14 mouse cellular contexts compared by ENCODE assay signal in the genomic region with DNA sequence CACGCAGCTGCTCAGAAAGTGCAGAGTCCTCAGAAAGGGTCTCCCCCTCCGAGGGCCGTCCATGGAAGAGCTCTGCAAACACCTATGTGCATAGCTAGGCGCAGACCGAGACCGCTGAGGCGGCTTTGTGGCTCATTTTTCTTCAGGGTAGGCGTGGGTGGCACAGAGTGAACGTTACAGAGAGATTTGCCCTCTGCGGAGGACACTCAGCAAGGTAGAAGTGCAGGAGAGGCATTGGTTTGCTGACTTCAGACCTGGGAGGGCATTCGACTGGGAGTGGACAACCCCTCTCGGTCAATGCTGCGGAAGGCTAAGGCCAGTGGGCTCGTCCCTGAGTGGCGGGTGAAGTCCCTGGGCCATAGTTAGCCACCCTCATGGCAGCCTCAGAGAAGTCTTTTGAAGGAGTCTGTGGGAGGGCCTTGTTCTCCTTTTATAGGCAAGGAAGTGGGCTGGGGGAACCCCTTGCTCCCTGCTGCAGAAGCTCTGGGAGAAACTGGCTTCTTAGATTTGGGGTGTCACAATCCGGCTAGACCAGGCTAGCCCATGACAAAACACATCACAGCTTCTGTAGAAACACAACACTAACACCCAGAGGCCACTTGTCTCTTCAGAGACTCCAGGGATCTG. TPM values are rescaled to one million over a fixed set of nuclear protein-coding genes. Genes with fewer than 3 reads are reported as not detected.
DNase-seq lines count a peak whose midpoint lies in the region; ATAC-seq and TF ChIP-seq lines count a peak whose summit lies in the region.
"Had no signal": no experiment of that assay in that cellular context is flagged by ENCODE, and none has a peak within 500 bp of the region (broad histone marks: within the 10 kb centered on the region; RNA-seq: fewer than 3 reads in every experiment).

No protein-coding gene starts in this region.

- TF ChIP-seq CTCF in cerebellum, adult 2 months (IDR thresholded peaks at IDR 0.05; ENCODE audit: borderline replicate concordance, insufficient read depth, low read depth, low read length): no peak

- TF ChIP-seq POLR2A in cerebellum, adult 2 months (IDR thresholded peaks at IDR 0.05; ENCODE audit: borderline replicate concordance, insufficient read depth, low read length): no peak

- 81% methylated on average over 16 of the region's 16 CpGs for WGBS in heart, embryonic 13.5 days
- WGBS in midbrain, embryonic 12.5 days: 83% methylated on average over 16 of the region's 16 CpGs
- WGBS in midbrain, embryonic 11.5 days: 87% methylated on average over 16 of the region's 16 CpGs
- 91% methylated on average over 16 of the region's 16 CpGs for WGBS in cerebellum, adult 2 months

- no peak overlapping the region for H3K4me3 ChIP-seq in heart, embryonic 13.5 days
- no peak overlapping the region for H3K4me3 ChIP-seq in midbrain, embryonic 12.5 days
- no peak overlapping the region for H3K4me3 ChIP-seq in midbrain, embryonic 11.5 days (ENCODE audit: low read depth, low read length)
- no peak overlapping the region for H3K4me3 ChIP-seq in cerebellum, adult 2 months (replicated peaks; ENCODE audit: insufficient read depth, low read depth, low read length)
- H3K4me3 ChIP-seq: erythroblast, embryonic 14.5 days; liver, embryonic 12.5 days; neural tube, embryonic 13.5 days had no signal

- H3K36me3 ChIP-seq in heart, embryonic 13.5 days: peaks cover 13% of the 10 kb centered on the region
- peaks cover 18% of the 10 kb centered on the region for H3K36me3 ChIP-seq in midbrain, embryonic 12.5 days
- H3K36me3 ChIP-seq in midbrain, embryonic 11.5 days (ENCODE audit: control insufficient read depth, insufficient read depth, low read length): peaks cover 6% of the 10 kb centered on the region; the same call in 1 of the 2 replicates
- H3K36me3 ChIP-seq: liver, embryonic 12.5 days had no signal

- H3K27ac ChIP-seq in heart, embryonic 13.5 days (replicated peaks): no peak overlapping the region
- 0 out of 2 replicates have a peak overlapping the region, but pooled peaks have one; percentile 67 for H3K27ac ChIP-seq in midbrain, embryonic 12.5 days (replicated peaks)
- no peak overlapping the region for H3K27ac ChIP-seq in midbrain, embryonic 11.5 days (ENCODE audit: low read depth, low read length)
- no peak overlapping the region for H3K27ac ChIP-seq in cerebellum, adult 2 months (ENCODE audit: insufficient read depth, low read length)
- H3K27ac ChIP-seq: liver, embryonic 12.5 days had no signal

- H3K4me1 ChIP-seq in heart, embryonic 13.5 days: peaks cover 27% of the 10 kb centered on the region
- H3K4me1 ChIP-seq in midbrain, embryonic 12.5 days: peaks cover 19% of the 10 kb centered on the region
- peaks cover 3% of the 10 kb centered on the region; the same call in 1 of the 2 replicates for H3K4me1 ChIP-seq in midbrain, embryonic 11.5 days (ENCODE audit: control insufficient read depth, insufficient read depth, low read length)
- peaks cover 2% of the 10 kb centered on the region for H3K4me1 ChIP-seq in cerebellum, adult 2 months (ENCODE audit: control insufficient read depth, insufficient read depth, low read length)

- no peak overlapping the region for H3K4me2 ChIP-seq in heart, embryonic 13.5 days
- H3K4me2 ChIP-seq in midbrain, embryonic 12.5 days (replicated peaks): no peak overlapping the region
- no peak overlapping the region for H3K4me2 ChIP-seq in midbrain, embryonic 11.5 days
- H3K4me2 ChIP-seq: liver, embryonic 12.5 days; neural tube, embryonic 13.5 days had no signal

- H3K9me3 ChIP-seq in heart, embryonic 13.5 days: no peaks in the 10 kb centered on the region
- H3K9me3 ChIP-seq in midbrain, embryonic 12.5 days: no peaks in the 10 kb centered on the region
- no peaks in the 10 kb centered on the region for H3K9me3 ChIP-seq in midbrain, embryonic 11.5 days (ENCODE audit: control insufficient read depth, low read length)
- H3K9me3 ChIP-seq: liver, embryonic 12.5 days; neural tube, embryonic 13.5 days had no signal

- 0 out of 2 replicates have a peak overlapping the region, but pooled peaks have one; percentile 6 for H3K9ac ChIP-seq in heart, embryonic 13.5 days
- H3K9ac ChIP-seq in midbrain, embryonic 12.5 days (replicated peaks): no peak overlapping the region
- no peak overlapping the region for H3K9ac ChIP-seq in midbrain, embryonic 11.5 days (ENCODE audit: low read length)
- H3K9ac ChIP-seq: liver, embryonic 12.5 days had no signal

- no peak for DNase-seq in heart, adult 18-20 months
- DNase-seq in midbrain, embryonic 11.5 days (ENCODE audit: low spot score, missing footprints): no peak
- DNase-seq in induced T-regulatory cell, adult 2 months (ENCODE audit: low read depth): peak; percentile 79
- no peak for DNase-seq in frontal cortex, postnatal 36 days (ENCODE audit: low spot score in 2 of 2)
- no peak for DNase-seq in cerebellum, adult 2 months
- DNase-seq: cerebellum, postnatal 14 days; gastrocnemius, postnatal 36 days; kidney, adult 8-10 months had no signal

- peaks cover 5% of the 10 kb centered on the region; the same call in 1 of the 2 replicates for H3K27me3 ChIP-seq in heart, embryonic 13.5 days (replicated peaks)
- no peaks in the 10 kb centered on the region for H3K27me3 ChIP-seq in midbrain, embryonic 12.5 days
- no peaks in the 10 kb centered on the region for H3K27me3 ChIP-seq in midbrain, embryonic 11.5 days (ENCODE audit: control insufficient read depth, insufficient read depth, low read length)
- no peaks in the 10 kb centered on the region for H3K27me3 ChIP-seq in cerebellum, adult 2 months (ENCODE audit: control insufficient read depth, insufficient read depth, low read length)
- H3K27me3 ChIP-seq: neural tube, embryonic 13.5 days had no signal

- no peak for ATAC-seq in heart, embryonic 13.5 days (ENCODE audit: extremely low read depth, insufficient number of reproducible peaks, low FRiP score, low TSS enrichment)
- ATAC-seq in midbrain, embryonic 12.5 days (ENCODE audit: low FRiP score, low read depth): no peak
- ATAC-seq in midbrain, embryonic 11.5 days (ENCODE audit: low FRiP score): no peak
- ATAC-seq in CD4-positive, CD25-positive, alpha-beta regulatory T cell, adult 4 months: peak; percentile 92
- ATAC-seq: liver, embryonic 12.5 days had no signal

RNA-seq across cellular contexts. Expression of a gene that starts 57.5 kb away (rescaled TPM):
- 8.0 and 9.5 TPM in 2 replicates for polyA plus RNA-seq in heart, embryonic 13.5 days (2015; fragmentation: Nextera tagmentation; extraction: Ambion mirVana)
- total RNA-seq in heart, adult 18-20 months (2021): 1 to 10 TPM; 6.5 to 7.2 TPM
- 12.4 and 15.2 TPM in 2 replicates for polyA plus RNA-seq in midbrain, embryonic 12.5 days (2016; fragmentation: Nextera tagmentation; extraction: Ambion mirVana)
- polyA plus RNA-seq in midbrain, embryonic 11.5 days (2014; fragmentation: Nextera tagmentation; extraction: Ambion mirVana): 6.3 and 7.0 TPM in 2 replicates
- 1 to 10 TPM; 1.7 to 3.7 TPM for polyA plus RNA-seq in CD4-positive, CD25-positive, alpha-beta regulatory T cell, adult 4 months (2017; shearing (Covaris generic))
- 50.1 and 57.6 TPM in 2 replicates for polyA plus RNA-seq in cerebellum, adult 2 months (2012; rRNA removed)
